Mouse (Mus musculus) testis, adult 2 months (tissue): ENCODE data around the gene Twnk.

Experiments
- CTCF ChIP-seq: fragments of 200-500 bp; IDR thresholded peaks from 2 replicates; pipeline ENCODE4 v1.5.1; 2012; ENCODE audit warnings: low read depth, mild to moderate bottlenecking, inconsistent platforms, low read length, moderate library complexity; ENCODE audit not compliant: control insufficient read depth, insufficient read depth, insufficient replicate concordance
- POLR2A ChIP-seq: fragments of 200-500 bp; IDR thresholded peaks from 2 replicates; pipeline ENCODE4 v1.6.1; 2012; ENCODE audit warnings: low read depth, mild to moderate bottlenecking, inconsistent platforms, low read length, moderate library complexity; ENCODE audit not compliant: control insufficient read depth

DNA sequence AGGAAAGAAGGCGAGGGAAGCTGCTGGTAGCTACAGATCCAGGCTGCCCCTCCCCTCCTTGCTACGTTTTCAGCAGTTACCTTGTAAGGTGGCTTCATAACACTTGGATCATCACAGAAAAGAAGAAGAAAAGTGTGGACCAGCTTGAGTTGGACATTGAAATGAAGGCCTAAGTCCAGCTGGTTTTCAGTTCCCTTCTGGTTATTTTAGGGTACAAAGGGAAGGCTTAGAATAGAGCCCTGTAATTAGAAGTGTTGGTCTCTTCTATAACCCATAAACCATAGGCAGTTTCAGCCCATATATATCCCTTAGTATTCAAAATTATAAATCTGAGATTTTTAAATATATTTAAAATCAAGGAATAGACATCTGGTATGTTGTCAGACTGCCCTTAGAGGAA is 24.7 kb upstream of the Twnk start:
- TF ChIP-seq CTCF (no peak), POLR2A (no peak)
